Mouse (Mus musculus) MEL (cell line): ENCODE data around the gene Spi1. TPM values are rescaled to one million over a fixed set of nuclear protein-coding genes. Genes with fewer than 3 reads are reported as not detected.
A peak's percentile ranks its signal among the peaks of the same experiment; 100 is the strongest.

Experiments
- DNase-seq: peaks from one replicate; pipeline ENCODE4 v3.0.0; 2011; ENCODE audit warnings: low read depth, low spot score
- H3K27ac ChIP-seq: 2 replicates; pipeline ENCODE4 v1.5.1; 2012; ENCODE audit warnings: low read depth, mild to moderate bottlenecking, control low read depth, low read length, moderate library complexity; ENCODE audit not compliant: control insufficient read depth
- H3K27me3 ChIP-seq, 2 experiments: fragments of 150-350 bp in 1 of 2; sonication (generic) in 1 of 2; 2 replicates each; pipeline ENCODE4 v1.6.1; 2012; ENCODE audit warnings: low read length in 2 of 2, mild to moderate bottlenecking in 2 of 2, improper control_type of control experiment in 1 of 2, moderate library complexity in 1 of 2; ENCODE audit not compliant: insufficient read depth in 2 of 2, control insufficient read depth in 1 of 2
- H3K36me3 ChIP-seq, 2 experiments: 2 replicates each; pipeline ENCODE4 v1.6.1; 2012 to 2014; ENCODE audit warnings: low read length in 2 of 2, improper control_type of control experiment in 1 of 2, inconsistent platforms in 1 of 2, mild to moderate bottlenecking in 1 of 2; ENCODE audit not compliant: insufficient read depth in 2 of 2, control insufficient read depth in 1 of 2
- H3K4me1 ChIP-seq, 2 experiments: fragments of 150-350 bp in 1 of 2; sonication (generic) in 1 of 2; 2 replicates each; pipeline ENCODE4 v1.6.1; 2012; ENCODE audit warnings: low read length in 2 of 2, improper control_type of control experiment in 1 of 2, mild to moderate bottlenecking in 1 of 2; ENCODE audit not compliant: insufficient read depth in 2 of 2, control insufficient read depth in 1 of 2
- H3K4me3 ChIP-seq, 2 experiments: fragments of 150-350 bp in 1 of 2; sonication (generic) in 1 of 2; 2 replicates each; pipeline ENCODE4 v1.5.1; 2012; ENCODE audit warnings: low read depth in 2 of 2, low read length in 2 of 2, mild to moderate bottlenecking in 2 of 2, moderate library complexity in 2 of 2, control low read depth in 1 of 2, improper control_type of control experiment in 1 of 2; ENCODE audit not compliant: control insufficient read depth in 1 of 2, insufficient read depth in 1 of 2
- H3K79me2 ChIP-seq: 2 replicates; pipeline ENCODE4 v1.6.1; 2012; ENCODE audit warnings: mild to moderate bottlenecking, low read length, moderate library complexity; ENCODE audit not compliant: control insufficient read depth, poor library complexity, insufficient read depth
- H3K9ac ChIP-seq: 2 replicates; pipeline ENCODE4 v1.6.1; 2012; ENCODE audit warnings: low read depth, mild to moderate bottlenecking, control low read depth, low read length, moderate library complexity; ENCODE audit not compliant: control insufficient read depth, poor library complexity, severe bottlenecking
- H3K9me3 ChIP-seq: fragments of 150-350 bp; sonication (generic); replicated peaks from 2 replicates; pipeline ENCODE4 v1.6.1; 2012; ENCODE audit warnings: mild to moderate bottlenecking, low read length, improper control_type of control experiment, moderate library complexity; ENCODE audit not compliant: insufficient read depth
- BHLHE40 ChIP-seq: IDR thresholded peaks from 2 replicates; pipeline ENCODE4 v1.6.1; 2012; ENCODE audit warnings: low read depth, mild to moderate bottlenecking, inconsistent platforms, low read length, improper control_type of control experiment, borderline replicate concordance
- CTCF ChIP-seq, 3 experiments: IDR thresholded peaks in 2 of 3; conservative IDR thresholded peaks in 1 of 3; 2 replicates each; pipeline ENCODE4 v1.5.1; 2011 to 2012; ENCODE audit warnings: low read length in 3 of 3, low read depth in 2 of 3, mild to moderate bottlenecking in 2 of 3, improper control_type of control experiment in 1 of 3, inconsistent platforms in 1 of 3, mixed read lengths in 1 of 3, moderate library complexity in 1 of 3; ENCODE audit not compliant: control insufficient read depth in 1 of 3, insufficient read depth in 1 of 3, poor library complexity in 1 of 3, severe bottlenecking in 1 of 3
- E2F4 ChIP-seq: IDR thresholded peaks from 2 replicates; pipeline ENCODE4 v1.6.1; 2011; ENCODE audit warnings: low read depth, low read length, improper control_type of control experiment, borderline replicate concordance
- ETS1 ChIP-seq: IDR thresholded peaks from 2 replicates; pipeline ENCODE4 v1.6.1; 2012; ENCODE audit warnings: low read depth, mild to moderate bottlenecking, inconsistent platforms, low read length, improper control_type of control experiment, moderate library complexity
- GATA1 ChIP-seq: IDR thresholded peaks from 2 replicates; pipeline ENCODE4 v1.6.1; 2011; ENCODE audit warnings: low read depth, low read length, improper control_type of control experiment
- JUND ChIP-seq: IDR thresholded peaks from 2 replicates; pipeline ENCODE4 v1.6.1; 2011; ENCODE audit warnings: low read depth, mild to moderate bottlenecking, improper control_type of control experiment, low read length
- KAT2A ChIP-seq: conservative IDR thresholded peaks from 2 replicates; pipeline ENCODE4 v1.6.1; 2012; ENCODE audit warnings: low read depth, low read length, improper control_type of control experiment, inconsistent platforms
- MAFK ChIP-seq: IDR thresholded peaks from 2 replicates; pipeline ENCODE4 v1.6.1; 2011; ENCODE audit warnings: low read depth, mild to moderate bottlenecking, low read length, improper control_type of control experiment, borderline replicate concordance
- MAZ ChIP-seq: IDR thresholded peaks from 2 replicates; pipeline ENCODE4 v1.6.1; 2012; ENCODE audit warnings: low read depth, mild to moderate bottlenecking, inconsistent platforms, low read length, improper control_type of control experiment
- MEF2A ChIP-seq: IDR thresholded peaks from 2 replicates; pipeline ENCODE4 v1.6.1; 2014; ENCODE audit warnings: low read depth, mild to moderate bottlenecking, inconsistent platforms, low read length, improper control_type of control experiment; ENCODE audit not compliant: poor library complexity, insufficient replicate concordance, severe bottlenecking; ENCODE audit errors: extremely low read depth
- MXI1 ChIP-seq: IDR thresholded peaks from 2 replicates; pipeline ENCODE4 v1.6.1; 2011; ENCODE audit warnings: mild to moderate bottlenecking, low read depth, low read length, improper control_type of control experiment
- MYB ChIP-seq: IDR thresholded peaks from 2 replicates; pipeline ENCODE4 v1.6.1; 2011; ENCODE audit warnings: mild to moderate bottlenecking, low read depth, low read length, improper control_type of control experiment
- NELFE ChIP-seq: IDR thresholded peaks from 2 replicates; pipeline ENCODE4 v1.6.1; 2011; ENCODE audit warnings: low read depth, low read length, improper control_type of control experiment
- POLR2AphosphoS2 ChIP-seq: IDR thresholded peaks from 2 replicates; pipeline ENCODE4 v1.6.1; 2011; ENCODE audit warnings: low read length, improper control_type of control experiment
- RAD21 ChIP-seq: IDR thresholded peaks from 2 replicates; pipeline ENCODE4 v1.6.1; 2011; ENCODE audit warnings: mild to moderate bottlenecking, low read depth, low read length, improper control_type of control experiment
- RCOR1 ChIP-seq: IDR thresholded peaks from 2 replicates; pipeline ENCODE4 v1.6.1; 2012; ENCODE audit warnings: low read depth, mild to moderate bottlenecking, inconsistent platforms, low read length, improper control_type of control experiment
- SIN3A ChIP-seq: IDR thresholded peaks from 2 replicates; pipeline ENCODE4 v1.6.1; 2012; ENCODE audit warnings: low read length, improper control_type of control experiment, inconsistent platforms
- SMC3 ChIP-seq: IDR thresholded peaks from 2 replicates; pipeline ENCODE4 v1.6.1; 2011; ENCODE audit warnings: low read depth, low read length, improper control_type of control experiment
- UBTF ChIP-seq: IDR thresholded peaks from 2 replicates; pipeline ENCODE4 v1.6.1; 2012; ENCODE audit warnings: low read depth, mild to moderate bottlenecking, inconsistent platforms, low read length, improper control_type of control experiment, moderate library complexity, borderline replicate concordance; ENCODE audit not compliant: insufficient read depth
- USF2 ChIP-seq, 2 experiments: IDR thresholded peaks; 2 replicates each; pipeline ENCODE4 v1.6.1; 2011 to 2012; ENCODE audit warnings: improper control_type of control experiment in 2 of 2, low read length in 2 of 2, borderline replicate concordance in 1 of 2, inconsistent platforms in 1 of 2, low read depth in 1 of 2, mild to moderate bottlenecking in 1 of 2; ENCODE audit not compliant: insufficient read depth in 1 of 2
- ZC3H11A ChIP-seq: IDR thresholded peaks from 2 replicates; pipeline ENCODE4 v1.6.1; 2012; ENCODE audit warnings: low read depth, mild to moderate bottlenecking, inconsistent platforms, low read length, improper control_type of control experiment
- ZMIZ1 ChIP-seq: IDR thresholded peaks from 2 replicates; pipeline ENCODE4 v1.6.1; 2012; ENCODE audit warnings: low read depth, mild to moderate bottlenecking, inconsistent platforms, low read length, improper control_type of control experiment, moderate library complexity
- polyA plus RNA-seq, 2 experiments: library from polyadenylated mRNA; stranded (reverse) in 1 of 2; unstranded in 1 of 2; fragments of >175 nt in 1 of 2; fragments of >200 nt in 1 of 2; gene quantifications; 2 replicates each; pipeline versions ENCODE4 v1.2.1 to v1.2.4; 2012; ENCODE audit warnings: low replicate concordance in 2 of 2, low read depth in 1 of 2; ENCODE audit not compliant: insufficient read length in 2 of 2, insufficient read depth in 1 of 2, missing spikeins in 1 of 2
- total RNA-seq: library from RNA; depleted of rRNA; stranded (reverse); fragments of 300-350 nt; gene quantifications from 2 replicates; pipeline ENCODE4 v1.2.3, GENCODE M21; 2012

Gene Spi1
- total and polyA plus RNA-seq, 3 experiments = 95.9 to 142 (median 129) TPM

GRCm38 (mm10) chr2:91113334-91113733 is 31.1 kb downstream of the Spi1 start:
- no peak overlapping the region for H3K9ac ChIP-seq
- peaks cover 0 to 5% of the 10 kb centered on the region in 2 experiments; a peak in 1 of 4 replicates for H3K4me1 ChIP-seq
- H3K9me3 ChIP-seq = no peaks in the 10 kb centered on the region
- no peaks in the 10 kb centered on the region for H3K27me3 ChIP-seq
- H3K4me3 ChIP-seq = no peak overlapping the region
- no peak overlapping the region for H3K27ac ChIP-seq
- no peak for DNase-seq
- H3K79me2 ChIP-seq = peaks cover 1% of the 10 kb centered on the region; the same call in 1 of the 2 replicates
- peaks cover 0 to 3% of the 10 kb centered on the region in 2 experiments; a peak in 1 of 4 replicates for H3K36me3 ChIP-seq
- TF ChIP-seq RCOR1 (no peak), RAD21 (no peak), SMC3 (no peak)
- TF ChIP-seq, all 39 proteins: peak for 0

- no peak for DNase-seq
- no peak for TF ChIP-seq MAZ
- no peak for TF ChIP-seq ZMIZ1
- no peak for TF ChIP-seq USF2 (IDR thresholded peaks at IDR 0.05; ENCODE audit: borderline replicate concordance in 1 of 2, insufficient read depth in 1 of 2, low read depth in 1 of 2, low read length in 2 of 2)
- no peak for TF ChIP-seq MYB
- TF ChIP-seq GATA1 = no peak
- no peak for TF ChIP-seq NELFE
- no peak for TF ChIP-seq UBTF
- TF ChIP-seq, all 39 proteins: peak for 0
- no peak overlapping the region for H3K9ac ChIP-seq
- peaks cover 0 to 3% of the 10 kb centered on the region in 2 experiments; a peak in 1 of 4 replicates for H3K36me3 ChIP-seq
- H3K4me1 ChIP-seq = peaks cover 0 to 5% of the 10 kb centered on the region in 2 experiments; a peak in 1 of 4 replicates
- no peak overlapping the region for H3K27ac ChIP-seq
- H3K27me3 ChIP-seq = no peaks in the 10 kb centered on the region
- H3K4me3 ChIP-seq = no peak overlapping the region
- H3K79me2 ChIP-seq = no peaks in the 10 kb centered on the region; the same call in 1 of the 2 replicates
- H3K9me3 ChIP-seq = no peaks in the 10 kb centered on the region
These were observed 31.7 kb downstream of the Spi1 start for GRCm38 (mm10) chr2:91113852-91114251.

GRCm38 (mm10) chr2:91114781-91115577 is 32.8 kb downstream of the Spi1 start:
- H3K27ac ChIP-seq = no peak overlapping the region
- H3K4me1 ChIP-seq = peaks cover 0 to 5% of the 10 kb centered on the region in 2 experiments; a peak in 1 of 4 replicates
- peaks cover 0 to 3% of the 10 kb centered on the region in 2 experiments; a peak in 1 of 4 replicates for H3K36me3 ChIP-seq
- peak; percentile 89 for DNase-seq
- H3K79me2 ChIP-seq = no peaks in the 10 kb centered on the region; the same call in 1 of the 2 replicates
- H3K9me3 ChIP-seq = no peaks in the 10 kb centered on the region
- H3K4me3 ChIP-seq = peak overlapping the region in 1 of 2 experiments; percentile 41; a peak in 2 of 4 replicates
- no peaks in the 10 kb centered on the region for H3K27me3 ChIP-seq
- TF ChIP-seq MXI1 (no peak), E2F4 (no peak), MYB (no peak), CTCF (IDR thresholded peaks at IDR 0.05 in 2 of 3, conservative IDR thresholded peaks at IDR 0.05 in 1 of 3; ENCODE audit: control insufficient read depth in 1 of 3, insufficient read depth in 1 of 3, low read depth in 2 of 3, low read length in 3 of 3, poor library complexity in 1 of 3, severe bottlenecking in 1 of 3) (peak in 2 of 3 experiments; percentile 87 to 99), MEF2A (no peak), ZC3H11A (peak; percentile 92), MAFK (no peak), SIN3A (peak; percentile 26; the same call in 1 of the 2 replicates), SMC3 (peak; percentile 97), KAT2A (no peak), POLR2AphosphoS2 (no peak), ETS1 (no peak), BHLHE40 (no peak), RAD21 (peak; percentile 92), JUND (no peak), USF2 (IDR thresholded peaks at IDR 0.05; ENCODE audit: borderline replicate concordance in 1 of 2, insufficient read depth in 1 of 2, low read depth in 1 of 2, low read length in 2 of 2) (no peak)
- TF ChIP-seq, all 39 proteins: peak for 5
- peak overlapping the region; percentile 45 for H3K9ac ChIP-seq
